Mouse (Mus musculus) adrenal gland, adult 18-20 months (tissue): ENCODE measurements around the gene Lhfp. TPM values are rescaled to one million over a fixed set of nuclear protein-coding genes. Genes with fewer than 3 reads are reported as not detected.
"Not testable (repeated sequence)": the region's sequence is repeated elsewhere in the genome, so short reads cannot be mapped to it uniquely, and the experiment has no call there.

ENCODE experiments used
- DNase-seq, 2 experiments: peaks; one replicate each; pipeline ENCODE4 v3.0.0; 2021 to 2022; ENCODE audit warnings: low spot score in 2 of 2
- total RNA-seq, 2 experiments: library from RNA; stranded (reverse); gene quantifications; 1 replicate in 1 of 2; 2 replicates in 1 of 2; pipeline ENCODE4 v1.2.3; 2021

Lhfp gene
- total RNA-seq, 2 experiments from 2014 or later, result 18.9 to 20.9 TPM

DNA sequence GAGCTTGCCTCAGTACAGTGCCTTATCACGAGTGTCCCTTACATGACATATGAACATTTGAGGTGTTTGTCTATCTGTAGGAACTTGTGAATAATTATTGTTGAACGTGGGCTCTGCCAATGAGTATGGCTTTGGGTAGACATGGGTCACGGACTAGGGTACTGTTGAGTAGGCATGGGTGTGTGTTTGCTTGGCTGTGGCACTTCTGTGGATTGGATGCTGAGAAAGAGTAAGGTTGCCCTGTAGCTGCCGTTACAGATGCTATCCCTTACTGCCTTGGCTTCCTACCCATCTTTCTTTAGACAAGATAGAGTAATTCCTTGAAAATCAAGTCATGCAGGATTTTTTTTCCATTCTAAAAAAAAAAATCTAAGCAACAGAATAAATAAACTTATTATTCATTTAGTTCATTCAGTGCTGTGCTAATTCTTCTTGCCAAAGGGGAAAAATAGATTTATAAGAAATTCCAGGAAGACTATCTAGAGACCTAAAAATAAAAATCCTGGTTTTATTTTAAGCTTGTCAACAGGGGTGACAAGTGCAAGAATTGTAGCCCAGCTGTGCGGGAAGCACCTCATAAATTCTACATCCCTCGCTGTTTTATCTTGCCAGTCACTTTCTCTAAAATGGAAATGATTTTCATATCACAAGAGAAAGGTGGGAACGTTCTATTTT, 45.3 kb downstream of the Lhfp start:
- no peak for DNase-seq

- no peak for DNase-seq
Measured at GRCm38 (mm10) chr3:53087156-53087805, 46.0 kb downstream of the Lhfp start.

- DNase-seq, result no peak
Measured at GRCm38 (mm10) chr3:53089921-53090320, 48.6 kb downstream of the Lhfp start.

GRCm38 (mm10) chr3:53100210-53100609, 58.9 kb downstream of the Lhfp start:
- DNase-seq, result no peak

GRCm38 (mm10) chr3:53100803-53101202, 59.5 kb downstream of the Lhfp start:
- no peak for DNase-seq

- no peak for DNase-seq
Measured at GRCm38 (mm10) chr3:53101711-53102110, 60.4 kb downstream of the Lhfp start.

DNA sequence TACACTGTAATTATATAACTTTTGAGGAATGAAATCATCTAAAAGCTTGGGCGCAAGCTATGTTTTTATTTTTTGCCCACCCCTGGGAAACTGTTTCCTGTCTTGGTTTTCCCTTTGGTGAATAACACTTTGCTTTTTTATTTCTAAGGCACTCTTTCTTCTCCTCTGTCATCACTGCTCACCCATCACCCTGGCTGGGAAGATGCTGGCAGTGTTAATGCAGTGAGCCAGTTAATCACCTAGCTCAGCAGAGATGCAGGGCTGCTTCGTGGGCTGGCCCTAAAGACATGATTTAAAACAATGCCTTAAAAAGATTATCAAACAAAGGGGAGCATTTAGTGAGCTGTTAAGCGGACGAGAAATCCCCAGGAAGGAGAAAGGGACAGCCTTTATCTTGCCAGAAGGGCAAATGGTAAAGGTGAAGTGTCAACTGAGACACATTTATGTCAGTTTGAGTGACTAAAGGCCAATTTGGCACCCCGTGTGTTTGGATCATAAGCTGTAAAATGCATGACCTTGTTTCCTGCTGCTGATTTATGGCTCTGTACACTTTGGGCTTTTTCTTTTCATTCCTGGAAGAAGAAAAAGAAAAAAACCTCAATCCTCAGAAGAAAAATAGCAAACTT, 60.9 kb downstream of the Lhfp start:
- no peak for DNase-seq

DNA sequence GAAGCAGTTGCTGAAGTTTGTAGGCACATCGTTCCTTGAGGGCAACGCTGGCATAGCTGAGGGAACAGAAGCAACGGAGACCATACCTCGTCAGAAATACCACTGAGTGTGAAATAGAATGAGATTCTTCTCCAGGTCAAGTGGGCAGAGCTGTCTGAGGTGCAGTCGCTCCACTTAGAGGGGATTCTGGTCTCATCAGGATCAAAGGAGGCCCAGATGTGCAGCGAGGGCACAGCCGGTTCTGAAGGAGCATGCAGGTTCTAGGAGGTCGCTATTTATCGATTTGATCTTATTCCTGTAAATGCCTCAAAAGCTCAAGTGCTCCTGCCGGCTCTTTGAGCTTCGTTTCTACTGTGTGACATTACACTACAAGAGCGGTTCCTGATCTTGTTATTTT, 61.4 kb downstream of the Lhfp start:
- DNase-seq, result no peak

GRCm38 (mm10) chr3:53108594-53109373, 67.5 kb downstream of the Lhfp start:
- no peak for DNase-seq

DNA sequence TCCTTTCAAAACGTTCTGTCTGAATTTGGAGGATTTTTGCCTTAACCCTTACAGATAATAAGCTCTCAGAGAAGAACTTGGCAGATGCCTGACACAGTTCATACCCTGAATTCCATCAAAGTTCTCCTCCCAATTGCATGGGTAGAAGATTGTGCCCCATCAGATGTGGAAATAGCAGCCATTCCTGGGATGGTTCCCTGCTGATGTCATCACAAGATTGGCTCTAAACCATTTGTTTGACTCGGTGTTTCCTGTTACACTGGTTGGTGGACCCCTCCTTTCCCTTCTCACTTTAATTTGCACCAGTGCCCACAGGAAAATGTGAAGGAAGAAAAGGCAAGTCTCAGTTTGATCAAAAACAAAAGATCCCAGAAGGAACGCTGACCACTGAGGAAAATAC, 68.6 kb downstream of the Lhfp start:
- no peak for DNase-seq

GRCm38 (mm10) chr3:53112048-53112447, 70.7 kb downstream of the Lhfp start:
- DNase-seq, result no peak

DNA sequence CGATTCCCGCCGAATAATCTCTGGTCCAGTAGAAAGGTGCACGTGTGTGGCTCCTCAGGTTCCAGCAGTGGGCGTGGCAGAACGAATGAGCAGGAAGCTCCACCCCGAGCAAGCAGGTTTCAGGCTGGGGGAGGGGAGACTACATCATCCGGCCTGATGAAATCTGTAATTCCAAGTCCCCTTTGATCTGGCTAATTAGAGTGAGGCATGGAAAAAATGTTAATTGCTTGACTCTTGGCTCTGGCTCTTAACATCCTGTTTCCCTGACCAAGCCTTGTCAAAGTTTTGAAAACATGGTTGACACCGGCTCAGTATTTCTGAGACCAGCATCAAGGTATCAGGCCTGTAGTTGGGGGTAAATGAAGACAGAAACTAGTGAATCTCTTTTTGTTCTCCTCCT, 77.4 kb downstream of the Lhfp start:
- DNase-seq, result not testable (repeated sequence)

DNA sequence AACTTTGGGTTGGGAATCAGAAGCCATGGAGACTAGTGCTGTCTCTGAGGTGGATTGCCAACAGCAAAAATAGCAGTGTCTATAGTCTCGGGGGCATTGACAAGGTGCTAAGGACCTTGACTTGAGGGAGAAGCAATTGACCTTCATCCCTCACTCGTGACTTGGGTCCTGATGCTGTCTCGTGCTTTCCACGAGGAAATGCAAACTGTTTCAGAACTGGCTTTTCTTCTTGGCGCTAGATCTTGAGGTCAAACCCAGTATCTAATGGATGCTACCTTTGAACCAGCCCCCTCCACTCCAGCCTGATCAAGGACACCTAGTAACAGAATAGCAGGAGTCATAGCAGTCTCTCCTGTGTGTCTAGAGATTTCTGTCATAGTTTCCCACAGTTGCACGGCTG, 78.7 kb downstream of the Lhfp start:
- DNase-seq, result no peak

DNA sequence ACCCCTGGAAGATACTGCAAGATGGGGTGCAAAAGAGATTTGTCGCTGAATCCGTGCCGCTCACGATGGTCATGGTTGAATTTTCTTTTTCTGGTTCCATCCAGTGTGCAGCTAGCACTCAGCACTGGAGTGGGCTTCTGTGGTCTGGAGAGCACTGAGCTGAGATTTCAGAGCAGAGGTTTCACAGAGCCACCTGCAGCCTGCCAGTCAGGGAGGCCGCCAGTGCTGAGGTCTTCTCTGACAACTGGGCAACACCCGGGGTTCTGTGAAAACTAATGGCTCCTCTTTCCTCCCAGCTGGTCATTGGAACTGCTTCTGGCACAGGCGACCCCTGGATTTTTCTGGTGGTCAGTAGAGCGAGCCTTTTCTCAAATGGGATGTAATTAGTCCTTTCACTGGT, 84.2 kb downstream of the Lhfp start:
- DNase-seq, result no peak

GRCm38 (mm10) chr3:53138785-53139184, 97.5 kb downstream of the Lhfp start:
- no peak for DNase-seq

GRCm38 (mm10) chr3:53139205-53139604, 97.9 kb downstream of the Lhfp start:
- DNase-seq, result no peak

DNA sequence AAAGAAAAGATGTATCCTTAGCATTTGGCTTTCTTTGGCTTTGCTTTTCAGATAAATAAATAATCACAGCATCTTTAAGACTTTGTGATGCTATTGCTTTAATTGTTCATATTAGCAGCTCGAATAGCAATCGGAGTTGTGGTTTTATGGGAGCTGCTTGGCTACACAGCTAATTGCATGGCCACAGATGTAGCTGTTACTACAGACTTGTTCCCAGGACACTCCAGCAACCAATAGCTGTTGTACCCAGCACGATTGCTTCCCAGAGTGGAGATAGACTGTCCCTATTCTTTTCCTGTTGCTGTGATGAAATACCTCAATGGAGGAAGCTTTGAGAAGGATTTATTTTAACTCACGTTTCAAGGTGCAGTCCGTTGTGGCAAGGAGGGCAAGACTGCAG, 98.3 kb downstream of the Lhfp start:
- DNase-seq, result no peak

GRCm38 (mm10) chr3:53142528-53142927, 101.2 kb downstream of the Lhfp start:
- DNase-seq, result no peak

- no peak for DNase-seq
Measured at GRCm38 (mm10) chr3:53145526-53145925, 104.2 kb downstream of the Lhfp start.

- DNase-seq, result no peak
Measured at GRCm38 (mm10) chr3:53145946-53146345, 104.6 kb downstream of the Lhfp start.

DNA sequence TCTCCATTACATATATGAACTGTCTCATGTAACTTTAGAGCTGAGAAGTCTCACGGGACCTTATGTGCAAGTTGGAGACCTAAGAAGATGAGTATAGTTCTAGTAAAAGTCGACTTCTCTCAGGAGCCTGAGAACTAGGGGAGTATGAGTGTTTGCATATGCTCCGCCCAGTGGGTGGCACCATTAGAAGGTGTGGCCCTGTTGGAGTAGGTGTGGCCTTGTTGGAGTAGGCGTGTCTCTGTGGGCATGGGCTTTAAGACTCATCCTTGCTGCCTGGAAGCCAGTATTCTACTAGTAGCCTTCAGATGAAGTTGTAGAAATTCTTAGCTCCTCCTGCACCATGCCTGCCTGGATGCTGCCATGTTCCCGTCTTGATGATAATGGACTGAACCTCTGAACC, 105.7 kb downstream of the Lhfp start:
- no peak for DNase-seq

GRCm38 (mm10) chr3:53148751-53149150, 107.4 kb downstream of the Lhfp start:
- no peak for DNase-seq
